Mouse (Mus musculus) hindbrain, embryonic 11.5 days (tissue): ENCODE data around the gene Polm. TPM values are rescaled to one million over a fixed set of nuclear protein-coding genes. Genes with fewer than 3 reads are reported as not detected.

Experiments used
- ATAC-seq: fragments of 200-750 bp; cut with Nextera tagmentation; 2 replicates; pipeline ENCODE4 v1.8.0; 2017; ENCODE audit warnings: mild to moderate bottlenecking, moderate TSS enrichment, moderate library complexity; ENCODE audit not compliant: low FRiP score
- DNase-seq: peaks from one replicate; pipeline ENCODE4 v3.0.0-alpha.2; 2015; ENCODE audit warnings: low spot score
- H3K27ac ChIP-seq: fragments of 300-500 bp; sonication (generic); 2 replicates; pipeline ENCODE4 v1.5.1; 2014; ENCODE audit warnings: mild to moderate bottlenecking, low read depth, low read length
- H3K27me3 ChIP-seq: fragments of 300-500 bp; sonication (generic); 2 replicates; pipeline ENCODE4 v1.6.1; 2014; ENCODE audit warnings: mild to moderate bottlenecking, low read length, moderate library complexity, mixed read lengths; ENCODE audit not compliant: control insufficient read depth, insufficient read depth
- H3K36me3 ChIP-seq: fragments of 300-500 bp; sonication (generic); 2 replicates; pipeline ENCODE4 v1.6.1; 2014; ENCODE audit warnings: mild to moderate bottlenecking, low read length, moderate library complexity, mixed read lengths; ENCODE audit not compliant: control insufficient read depth, insufficient read depth
- H3K4me1 ChIP-seq: fragments of 300-500 bp; sonication (generic); replicated peaks from 2 replicates; pipeline ENCODE4 v1.6.1; 2014; ENCODE audit warnings: low read length, mixed read lengths; ENCODE audit not compliant: control insufficient read depth, insufficient read depth
- H3K4me2 ChIP-seq: fragments of 300-500 bp; sonication (generic); replicated peaks from 2 replicates; pipeline ENCODE4 v1.6.1; 2014; ENCODE audit warnings: mild to moderate bottlenecking, low read depth, low read length
- H3K4me3 ChIP-seq: fragments of 300-500 bp; sonication (generic); 2 replicates; pipeline ENCODE4 v1.5.1; 2014; ENCODE audit warnings: low read depth, low read length
- H3K9ac ChIP-seq: fragments of 300-500 bp; sonication (generic); 2 replicates; pipeline ENCODE4 v1.6.1; 2014; ENCODE audit warnings: low read depth, low read length
- H3K9me3 ChIP-seq: fragments of 300-500 bp; sonication (generic); 2 replicates; pipeline ENCODE4 v1.6.1; 2016; ENCODE audit warnings: low read length; ENCODE audit not compliant: control insufficient read depth
- WGBS: fragments of 180-500 bp; shearing (Covaris S2); extraction: QIAGEN DNeasy Blood & Tissue Kit; methylation state at CpG from one replicate; pipeline ENCODE4 v1.1.7; 2014; 5-methylcytosine and 5-hydroxymethylcytosine counted together
- polyA plus RNA-seq: library from polyadenylated mRNA; unstranded; fragments of >200 nt; fragmentation: Nextera tagmentation; extraction: Ambion mirVana; gene quantifications from 2 replicates; pipeline ENCODE4 v1.2.1, GENCODE M21; 2014

Polm gene
- polyA plus RNA-seq, 1 experiment from 2014 or later: 5.6 TPM

GRCm38 (mm10) chr11:5805711-5806110, 32.1 kb downstream of the Polm start:
- Histone ChIP-seq H3K27me3 (no peaks in the 10 kb centered on the region), H3K4me1 (no peaks in the 10 kb centered on the region), H3K9ac (no peak overlapping the region), H3K9me3 (no peaks in the 10 kb centered on the region), H3K27ac (no peak overlapping the region), H3K4me3 (no peak overlapping the region), H3K36me3 (no peaks in the 10 kb centered on the region), H3K4me2 (no peak overlapping the region)
- ATAC-seq (no peak), DNase-seq (no peak)
- 95% methylated on average over 3 of the region's 3 CpGs for WGBS

- no peak overlapping the region for H3K4me3 ChIP-seq
- H3K36me3 ChIP-seq: no peaks in the 10 kb centered on the region
- WGBS: 84% methylated on average over 5 of the region's 5 CpGs
- ATAC-seq (no peak), DNase-seq (no peak)
- H3K4me1 ChIP-seq: no peaks in the 10 kb centered on the region
- no peak overlapping the region for H3K4me2 ChIP-seq
- no peak overlapping the region for H3K9ac ChIP-seq
- H3K27me3 ChIP-seq: no peaks in the 10 kb centered on the region
- no peaks in the 10 kb centered on the region for H3K9me3 ChIP-seq
- no peak overlapping the region for H3K27ac ChIP-seq
Measured at GRCm38 (mm10) chr11:5804174-5804573, 33.6 kb downstream of the Polm start.

DNA sequence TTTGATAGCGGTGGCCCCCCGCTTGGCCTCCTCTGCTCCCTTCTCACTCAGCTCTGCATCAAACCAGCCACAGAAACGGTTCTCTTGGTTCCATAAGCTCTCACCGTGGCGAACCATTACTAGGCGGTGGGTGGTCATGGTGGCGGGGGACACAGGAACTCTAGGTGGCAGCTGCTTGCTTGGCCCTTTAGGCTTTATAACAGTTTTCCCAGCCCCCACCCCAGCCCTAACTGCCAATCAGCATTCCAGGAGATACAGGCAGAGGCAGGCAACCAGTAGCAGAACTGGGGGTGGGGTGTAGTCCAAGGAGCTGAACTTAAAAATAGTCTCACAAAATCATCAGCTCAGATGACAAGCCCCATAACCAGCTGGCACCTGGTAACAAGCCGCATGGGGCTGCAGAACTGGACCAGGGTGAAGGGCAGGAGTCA, 34.2 kb downstream of the Polm start, which contains the start of gene Pgam2:
Pgam2 (minus strand) TSS at position 183 of the 431 bp plus-strand sequence.
- H3K4me1 ChIP-seq: no peaks in the 10 kb centered on the region
- H3K9me3 ChIP-seq: no peaks in the 10 kb centered on the region
- DNase-seq: peak; percentile 6
- no peak within 1 kb of the TSS for H3K4me3 ChIP-seq
- no peak; the same call in 1 of the 2 replicates for ATAC-seq
- H3K36me3 ChIP-seq: no peaks in the 10 kb centered on the region
- H3K27ac ChIP-seq: no peak within 1 kb of the TSS
- 46% methylated on average over 8 of the region's 8 CpGs for WGBS
- H3K4me2 ChIP-seq: no peak within 1 kb of the TSS
- H3K27me3 ChIP-seq: no peaks in the 10 kb centered on the region
- no peak within 1 kb of the TSS for H3K9ac ChIP-seq

DNA sequence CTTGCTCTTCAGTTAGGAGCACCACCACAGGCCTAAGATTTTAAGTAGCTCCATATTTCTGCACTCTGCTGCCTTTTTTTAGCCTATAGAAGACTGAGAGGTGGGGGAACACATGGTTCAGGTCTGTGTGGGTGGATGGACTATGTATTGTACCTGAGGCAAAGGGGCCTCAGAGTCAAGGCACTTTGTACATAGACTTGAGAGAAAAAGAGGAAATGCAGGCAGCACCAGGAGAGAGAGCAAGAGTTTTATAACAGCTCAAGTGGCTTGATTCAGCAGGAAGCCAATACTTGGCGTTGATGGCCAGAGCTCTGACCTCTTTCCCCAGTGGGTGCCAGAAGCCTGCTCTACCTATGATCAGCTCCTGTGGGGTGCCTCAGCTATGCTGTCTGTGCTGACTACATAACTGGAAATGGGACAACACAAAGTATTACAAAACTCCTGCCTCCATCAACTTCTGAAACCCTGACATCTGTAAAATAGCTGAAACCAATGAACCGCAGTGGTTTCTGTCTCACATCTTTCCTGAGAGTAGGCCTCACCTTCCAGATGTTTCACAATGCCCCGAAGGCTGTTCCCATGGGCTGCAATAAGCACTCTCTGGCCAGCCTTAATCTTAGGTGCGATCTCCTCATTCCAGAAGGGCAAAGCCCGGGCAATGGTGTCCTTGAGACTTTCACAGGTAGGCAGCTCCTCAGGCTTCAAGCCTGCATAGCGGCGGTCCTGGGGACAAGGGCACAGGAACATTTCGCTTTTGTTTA, 35.2 kb downstream of the Polm start:
- Histone ChIP-seq H3K4me3 (no peak overlapping the region), H3K4me1 (no peaks in the 10 kb centered on the region), H3K9ac (no peak overlapping the region), H3K27me3 (no peaks in the 10 kb centered on the region), H3K4me2 (no peak overlapping the region), H3K27ac (no peak overlapping the region), H3K9me3 (no peaks in the 10 kb centered on the region), H3K36me3 (0 out of 2 replicates have a peak, but pooled peaks cover 4% of the 10 kb centered on the region)
- peak; percentile 22; the same call in 1 of the 2 replicates for ATAC-seq
- 79% methylated on average over 8 of the region's 8 CpGs for WGBS
- no peak for DNase-seq

GRCm38 (mm10) chr11:5802005-5802404, 35.8 kb downstream of the Polm start:
- Histone ChIP-seq H3K4me2 (no peak overlapping the region), H3K27ac (no peak overlapping the region), H3K27me3 (no peaks in the 10 kb centered on the region), H3K36me3 (peaks cover 6% of the 10 kb centered on the region; the same call in 1 of the 2 replicates), H3K9ac (no peak overlapping the region), H3K4me1 (no peaks in the 10 kb centered on the region), H3K9me3 (no peaks in the 10 kb centered on the region), H3K4me3 (no peak overlapping the region)
- WGBS: 65% methylated on average over 12 of the region's 12 CpGs
- DNase-seq: no peak
- ATAC-seq: no peak

- no peaks in the 10 kb centered on the region for H3K27me3 ChIP-seq
- no peak overlapping the region for H3K4me2 ChIP-seq
- no peak overlapping the region for H3K4me3 ChIP-seq
- 94% methylated on average over 16 of the region's 16 CpGs for WGBS
- peaks cover 10% of the 10 kb centered on the region; the same call in 1 of the 2 replicates for H3K36me3 ChIP-seq
- H3K4me1 ChIP-seq: no peaks in the 10 kb centered on the region
- DNase-seq (no peak), ATAC-seq (no peak)
- no peak overlapping the region for H3K27ac ChIP-seq
- H3K9me3 ChIP-seq: no peaks in the 10 kb centered on the region
- H3K9ac ChIP-seq: no peak overlapping the region
Measured at GRCm38 (mm10) chr11:5801511-5801910, 36.3 kb downstream of the Polm start.

DNA sequence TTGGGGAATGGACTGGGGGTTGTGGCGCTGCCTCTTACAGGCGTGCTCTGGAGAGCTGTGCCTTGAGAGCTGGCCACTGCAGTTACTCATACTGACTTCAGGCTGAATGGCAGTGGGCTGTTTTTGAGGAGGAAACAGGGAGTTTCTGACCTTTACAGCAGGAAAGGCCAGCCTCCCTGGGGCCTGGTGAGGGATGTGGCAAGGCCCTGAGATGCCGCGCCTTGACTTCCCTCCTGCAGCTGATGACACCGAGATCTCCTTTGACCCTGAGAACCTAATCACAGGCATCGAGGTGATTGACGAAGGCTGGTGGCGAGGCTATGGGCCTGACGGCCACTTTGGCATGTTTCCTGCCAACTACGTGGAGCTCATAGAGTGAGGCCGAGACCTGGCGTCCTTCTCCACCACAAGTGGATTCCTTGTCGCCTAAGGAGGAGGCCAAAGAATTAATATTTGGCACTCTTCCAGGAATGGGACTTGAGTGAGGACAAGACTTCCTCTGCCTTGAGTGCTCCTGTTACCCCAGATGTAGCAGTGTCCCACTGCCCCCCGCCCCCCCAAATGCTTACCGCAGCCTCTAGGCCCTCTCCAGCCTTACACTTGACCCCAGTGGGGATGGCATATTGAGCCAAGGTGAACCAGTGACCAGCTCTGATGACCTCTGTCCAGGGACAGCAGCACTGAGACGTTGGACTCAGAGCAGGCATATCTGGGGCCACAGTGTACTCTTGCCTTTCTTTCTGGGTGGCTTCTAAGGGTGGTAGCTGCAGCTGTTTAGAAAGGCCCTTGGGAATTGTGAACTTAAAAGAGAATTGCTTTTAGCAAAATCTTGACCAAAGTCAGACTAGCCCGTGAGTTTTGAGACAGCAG, 38.0 kb downstream of the Polm start:
- Histone ChIP-seq H3K4me2 (no peak overlapping the region), H3K4me1 (no peaks in the 10 kb centered on the region), H3K36me3 (peaks cover 16% of the 10 kb centered on the region), H3K27me3 (no peaks in the 10 kb centered on the region), H3K9me3 (no peaks in the 10 kb centered on the region), H3K27ac (no peak overlapping the region), H3K9ac (no peak overlapping the region), H3K4me3 (no peak overlapping the region)
- no peak for ATAC-seq
- DNase-seq: no peak
- WGBS: 92% methylated on average over 17 of the region's 17 CpGs

GRCm38 (mm10) chr11:5797928-5798327, 39.9 kb downstream of the Polm start:
- no peak overlapping the region for H3K9ac ChIP-seq
- H3K4me1 ChIP-seq: no peaks in the 10 kb centered on the region
- no peak for ATAC-seq
- no peak overlapping the region for H3K27ac ChIP-seq
- H3K36me3 ChIP-seq: peaks cover 16% of the 10 kb centered on the region
- H3K27me3 ChIP-seq: no peaks in the 10 kb centered on the region
- no peak overlapping the region for H3K4me2 ChIP-seq
- no peaks in the 10 kb centered on the region for H3K9me3 ChIP-seq
- WGBS: 90% methylated on average over 5 of the region's 5 CpGs
- no peak for DNase-seq
- no peak overlapping the region for H3K4me3 ChIP-seq
